Mouse (Mus musculus) hindbrain, embryonic 14.5 days (tissue): ENCODE data around the gene Trim47. TPM values are rescaled to one million over a fixed set of nuclear protein-coding genes. Genes with fewer than 3 reads are reported as not detected.

Experiments
- ATAC-seq: fragments of 200-750 bp; cut with Nextera tagmentation; 2 replicates; pipeline ENCODE4 v1.8.0; 2017; ENCODE audit warnings: moderate number of reproducible peaks, mild to moderate bottlenecking, moderate TSS enrichment, moderate library complexity; ENCODE audit not compliant: low FRiP score
- DNase-seq: peaks from one replicate; pipeline ENCODE4 v3.0.0-alpha.2; 2015; ENCODE audit warnings: low spot score
- H3K27ac ChIP-seq: fragments of 300-500 bp; sonication (generic); 2 replicates; pipeline ENCODE4 v1.5.1; 2014; ENCODE audit warnings: mild to moderate bottlenecking, moderate library complexity
- H3K27me3 ChIP-seq: fragments of 300-500 bp; sonication (generic); 2 replicates; pipeline ENCODE4 v1.6.1; 2014; ENCODE audit warnings: mild to moderate bottlenecking, low read length, mixed read lengths; ENCODE audit not compliant: control insufficient read depth, insufficient read depth
- H3K36me3 ChIP-seq: fragments of 300-500 bp; sonication (generic); replicated peaks from 2 replicates; pipeline ENCODE4 v1.6.1; 2014; ENCODE audit not compliant: control insufficient read depth, insufficient read depth
- H3K4me1 ChIP-seq: fragments of 300-500 bp; sonication (generic); replicated peaks from 2 replicates; pipeline ENCODE4 v1.6.1; 2014; ENCODE audit warnings: antibody characterized with exemption, low read length, mixed read lengths; ENCODE audit not compliant: control insufficient read depth, insufficient read depth
- H3K4me2 ChIP-seq: fragments of 300-500 bp; sonication (generic); replicated peaks from 2 replicates; pipeline ENCODE4 v1.6.1; 2014; ENCODE audit warnings: mild to moderate bottlenecking, moderate library complexity
- H3K4me3 ChIP-seq: fragments of 300-500 bp; sonication (generic); replicated peaks from 2 replicates; pipeline ENCODE4 v1.5.1; 2014; ENCODE audit warnings: mild to moderate bottlenecking, low read length
- H3K9ac ChIP-seq: fragments of 300-500 bp; sonication (generic); 2 replicates; pipeline ENCODE4 v1.6.1; 2014
- H3K9me3 ChIP-seq: fragments of 300-500 bp; sonication (generic); 2 replicates; pipeline ENCODE4 v1.6.1; 2016; ENCODE audit warnings: low read length; ENCODE audit not compliant: control insufficient read depth
- WGBS: fragments of 180-500 bp; shearing (Covaris S2); extraction: QIAGEN DNeasy Blood & Tissue Kit; methylation state at CpG from one replicate; pipeline ENCODE4 v1.1.7; 2014; 5-methylcytosine and 5-hydroxymethylcytosine counted together
- polyA plus RNA-seq: library from polyadenylated mRNA; unstranded; fragments of >200 nt; fragmentation: Nextera tagmentation; extraction: Ambion mirVana; gene quantifications from 2 replicates; pipeline ENCODE4 v1.2.1, GENCODE M21; 2014

The Trim47 gene
- polyA plus RNA-seq, 1 experiment from 2014 or later, result 9.4 TPM

- no peak for ATAC-seq
- H3K27ac ChIP-seq, result no peak overlapping the region
- 65% methylated on average over 8 of the region's 8 CpGs for WGBS
- no peak overlapping the region for H3K9ac ChIP-seq
- no peaks in the 10 kb centered on the region for H3K27me3 ChIP-seq
- DNase-seq, result no peak
- no peaks in the 10 kb centered on the region for H3K9me3 ChIP-seq
- H3K4me2 ChIP-seq, result no peak overlapping the region
- H3K4me1 ChIP-seq, result no peaks in the 10 kb centered on the region
- no peak overlapping the region for H3K4me3 ChIP-seq
- peaks cover 46% of the 10 kb centered on the region for H3K36me3 ChIP-seq
Observed at GRCm38 (mm10) chr11:116062521-116062920, 64.5 kb downstream of the Trim47 start.

DNA sequence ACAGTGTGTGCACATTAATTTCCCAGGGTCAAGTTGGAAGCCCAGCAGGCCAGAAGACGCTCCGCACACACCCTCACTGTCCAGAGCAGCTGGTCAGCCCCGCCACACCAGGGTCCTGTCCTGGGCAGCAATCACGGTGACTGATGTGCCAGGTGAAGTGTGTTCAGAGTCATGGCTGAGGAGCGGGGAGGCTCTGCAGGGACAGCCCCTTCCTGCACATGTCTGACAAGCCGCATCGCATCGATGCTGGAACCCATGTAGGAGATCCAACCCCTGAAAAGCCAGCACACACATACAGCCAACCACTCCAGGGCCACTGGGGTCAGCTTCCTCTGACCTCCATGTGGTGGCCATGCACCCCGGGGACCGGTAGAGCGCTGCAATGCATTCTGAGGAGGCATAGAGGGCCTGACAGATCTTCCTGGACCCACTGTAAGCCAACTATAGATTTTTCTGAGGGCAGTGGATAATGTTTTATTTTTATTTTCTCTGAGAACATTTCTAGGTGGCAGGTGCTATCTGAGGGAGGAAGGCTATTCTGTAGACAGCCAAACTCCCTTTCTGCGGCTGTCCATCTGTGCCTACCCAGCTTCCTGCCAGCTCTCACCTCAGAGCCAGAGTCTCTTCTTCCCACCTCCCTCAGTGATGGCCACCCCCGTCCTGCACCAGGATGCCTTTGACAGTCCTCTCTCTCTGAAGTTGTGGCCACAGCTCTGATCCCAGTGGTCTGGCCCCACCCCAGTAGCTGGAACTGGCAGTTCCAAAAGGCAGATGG is 65.2 kb downstream of the Trim47 start:
- no peak overlapping the region for H3K4me2 ChIP-seq
- no peak overlapping the region for H3K27ac ChIP-seq
- WGBS, result 84% methylated on average over 13 of the region's 13 CpGs
- no peak for ATAC-seq
- no peak overlapping the region for H3K4me3 ChIP-seq
- no peak overlapping the region for H3K9ac ChIP-seq
- H3K4me1 ChIP-seq, result no peaks in the 10 kb centered on the region
- DNase-seq, result no peak
- H3K36me3 ChIP-seq, result peaks cover 53% of the 10 kb centered on the region
- no peaks in the 10 kb centered on the region for H3K27me3 ChIP-seq
- H3K9me3 ChIP-seq, result no peaks in the 10 kb centered on the region

DNA sequence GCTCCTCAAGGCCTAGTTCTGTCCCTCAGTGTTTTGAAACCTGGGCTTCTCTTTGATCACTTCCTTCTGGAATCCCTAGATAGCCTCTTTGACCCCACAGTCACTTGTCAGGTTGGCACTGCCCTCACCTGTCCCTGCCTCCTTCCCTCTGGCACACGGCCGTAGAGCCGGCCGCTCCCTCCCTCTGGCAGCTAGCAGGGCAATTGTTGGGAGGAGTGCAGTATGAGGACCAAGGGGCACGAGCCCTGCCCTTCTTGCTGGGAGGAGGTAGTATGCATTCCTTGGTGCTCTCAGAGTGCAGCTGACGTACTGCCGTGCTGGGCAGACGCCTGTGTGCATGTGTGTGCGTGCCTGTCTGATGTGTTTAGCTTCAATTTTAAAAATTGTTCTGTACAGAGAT is 66.4 kb downstream of the Trim47 start:
- ATAC-seq (no peak), DNase-seq (no peak)
- H3K9me3 ChIP-seq, result no peaks in the 10 kb centered on the region
- H3K9ac ChIP-seq, result no peak overlapping the region
- WGBS, result 95% methylated on average over 9 of the region's 9 CpGs
- no peaks in the 10 kb centered on the region for H3K27me3 ChIP-seq
- no peak overlapping the region for H3K27ac ChIP-seq
- no peak overlapping the region for H3K4me3 ChIP-seq
- no peaks in the 10 kb centered on the region for H3K4me1 ChIP-seq
- H3K36me3 ChIP-seq, result peaks cover 64% of the 10 kb centered on the region
- H3K4me2 ChIP-seq, result no peak overlapping the region

DNA sequence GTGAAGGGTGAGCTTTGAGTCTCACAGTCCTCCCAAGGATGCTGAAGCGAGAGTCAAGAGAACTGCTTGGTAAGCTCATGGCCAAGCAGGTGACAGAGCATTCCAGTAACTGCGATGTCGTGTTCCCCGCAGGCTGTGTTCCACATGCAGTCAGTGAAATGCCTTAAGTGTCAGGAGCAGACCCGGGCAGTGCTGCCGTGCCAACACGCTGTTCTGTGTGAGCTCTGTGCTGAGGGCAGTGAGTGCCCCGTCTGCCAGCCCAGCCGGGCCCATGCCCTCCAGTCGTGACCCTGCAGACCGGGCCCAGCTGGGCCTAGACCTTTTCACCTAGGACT is 67.4 kb downstream of the Trim47 start:
- Histone ChIP-seq H3K36me3 (peaks cover 74% of the 10 kb centered on the region), H3K4me3 (no peak overlapping the region), H3K4me1 (no peaks in the 10 kb centered on the region), H3K27me3 (no peaks in the 10 kb centered on the region), H3K27ac (no peak overlapping the region), H3K4me2 (no peak overlapping the region), H3K9me3 (no peaks in the 10 kb centered on the region), H3K9ac (no peak overlapping the region)
- DNase-seq (no peak), ATAC-seq (no peak)
- 94% methylated on average over 11 of the region's 11 CpGs for WGBS

DNA sequence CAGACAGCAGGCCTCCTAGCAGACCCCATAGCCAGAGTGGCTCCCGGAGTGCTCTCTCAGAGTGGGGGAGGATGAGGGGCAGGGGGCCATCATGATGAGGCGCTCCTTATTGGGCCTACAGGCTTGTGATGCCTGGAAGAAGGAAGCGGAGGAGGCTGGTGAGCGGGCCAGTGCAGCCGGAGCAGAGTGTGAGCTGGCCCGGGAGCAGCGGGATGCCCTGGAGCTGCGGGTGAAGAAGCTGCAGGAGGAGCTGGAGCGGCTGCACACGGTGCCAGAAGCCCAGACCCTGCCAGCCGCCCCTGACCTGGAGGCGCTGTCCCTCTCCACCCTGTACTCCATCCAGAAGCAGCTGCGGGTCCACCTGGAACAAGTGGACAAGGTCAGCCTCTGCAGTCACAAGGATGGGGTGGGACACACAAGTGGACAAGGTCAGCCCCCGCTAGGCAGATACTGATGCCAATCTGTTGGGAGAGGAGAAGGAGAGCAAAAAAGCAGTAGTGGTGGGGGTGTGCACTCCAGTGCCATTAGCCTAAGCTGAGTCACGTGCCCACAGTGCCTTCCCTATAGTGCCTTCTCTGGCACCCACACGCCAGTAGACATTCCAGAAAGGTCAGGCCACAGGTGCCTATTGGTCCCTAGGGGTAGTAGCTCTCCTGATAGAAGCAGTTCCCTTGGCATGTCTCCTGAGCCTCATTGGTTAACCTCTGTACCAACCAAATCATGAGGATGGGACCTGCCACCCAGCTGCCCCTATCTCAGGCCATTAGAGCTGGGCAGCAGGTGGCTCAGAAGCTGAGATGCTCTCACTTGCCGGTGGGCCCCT is 67.9 kb downstream of the Trim47 start:
- 91% methylated on average over 17 of the region's 17 CpGs for WGBS
- DNase-seq (no peak), ATAC-seq (no peak)
- Histone ChIP-seq H3K36me3 (peaks cover 79% of the 10 kb centered on the region), H3K9me3 (no peaks in the 10 kb centered on the region), H3K27me3 (no peaks in the 10 kb centered on the region), H3K4me3 (no peak overlapping the region), H3K4me2 (no peak overlapping the region), H3K9ac (no peak overlapping the region), H3K4me1 (no peaks in the 10 kb centered on the region), H3K27ac (no peak overlapping the region)

GRCm38 (mm10) chr11:116058022-116058614 is 68.9 kb downstream of the Trim47 start:
- Histone ChIP-seq H3K4me2 (no peak overlapping the region), H3K4me1 (no peaks in the 10 kb centered on the region), H3K9me3 (no peaks in the 10 kb centered on the region), H3K27ac (no peak overlapping the region), H3K27me3 (no peaks in the 10 kb centered on the region), H3K36me3 (peaks cover 89% of the 10 kb centered on the region), H3K9ac (no peak overlapping the region), H3K4me3 (no peak overlapping the region)
- WGBS, result 88% methylated on average over 12 of the region's 12 CpGs
- DNase-seq (no peak), ATAC-seq (no peak)

GRCm38 (mm10) chr11:116057237-116057881 is 69.7 kb downstream of the Trim47 start:
- Histone ChIP-seq H3K9me3 (no peaks in the 10 kb centered on the region), H3K4me1 (no peaks in the 10 kb centered on the region), H3K27ac (no peak overlapping the region), H3K27me3 (no peaks in the 10 kb centered on the region), H3K9ac (no peak overlapping the region), H3K4me3 (no peak overlapping the region), H3K4me2 (no peak overlapping the region), H3K36me3 (peaks cover 96% of the 10 kb centered on the region)
- no peak for ATAC-seq
- WGBS, result 93% methylated on average over 4 of the region's 4 CpGs
- DNase-seq, result no peak

DNA sequence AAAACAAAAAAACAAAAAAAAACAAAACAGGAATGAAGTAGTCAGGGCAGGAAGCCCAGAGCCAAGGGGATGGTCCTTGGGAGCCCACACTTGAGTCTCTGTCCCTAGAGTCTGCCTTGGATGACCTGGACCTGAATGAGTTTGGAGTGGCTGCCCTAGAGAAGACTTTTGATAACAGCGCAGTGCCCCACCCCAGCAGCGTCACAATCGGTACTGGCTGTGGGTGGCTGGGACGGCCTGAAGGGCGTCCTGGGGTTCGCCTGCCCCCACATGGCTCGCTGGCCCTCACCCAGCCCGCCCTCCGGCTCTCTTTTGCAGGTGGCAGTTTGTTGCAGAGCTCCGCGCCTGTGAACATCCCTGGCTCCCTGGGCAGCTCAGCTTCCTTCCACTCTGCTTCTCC is 71.1 kb downstream of the Trim47 start:
- no peaks in the 10 kb centered on the region for H3K4me1 ChIP-seq
- no peaks in the 10 kb centered on the region for H3K9me3 ChIP-seq
- H3K27ac ChIP-seq, result no peak overlapping the region
- no peaks in the 10 kb centered on the region for H3K27me3 ChIP-seq
- no peak overlapping the region for H3K9ac ChIP-seq
- H3K36me3 ChIP-seq, result peaks cover 97% of the 10 kb centered on the region
- ATAC-seq (no peak), DNase-seq (no peak)
- 98% methylated on average over 11 of the region's 11 CpGs for WGBS
- no peak overlapping the region for H3K4me2 ChIP-seq
- no peak overlapping the region for H3K4me3 ChIP-seq
